Mouse (Mus musculus) retina, embryonic 14.5 days (tissue): Measurements from ENCODE around the gene Sh3bp4.
A peak's percentile ranks its signal among the peaks of the same experiment; 100 is the strongest.

Source experiments
- DNase-seq: peaks from one replicate; pipeline ENCODE4 v3.0.0-alpha.2; 2015; ENCODE audit warnings: low spot score

Sh3bp4 gene

DNA sequence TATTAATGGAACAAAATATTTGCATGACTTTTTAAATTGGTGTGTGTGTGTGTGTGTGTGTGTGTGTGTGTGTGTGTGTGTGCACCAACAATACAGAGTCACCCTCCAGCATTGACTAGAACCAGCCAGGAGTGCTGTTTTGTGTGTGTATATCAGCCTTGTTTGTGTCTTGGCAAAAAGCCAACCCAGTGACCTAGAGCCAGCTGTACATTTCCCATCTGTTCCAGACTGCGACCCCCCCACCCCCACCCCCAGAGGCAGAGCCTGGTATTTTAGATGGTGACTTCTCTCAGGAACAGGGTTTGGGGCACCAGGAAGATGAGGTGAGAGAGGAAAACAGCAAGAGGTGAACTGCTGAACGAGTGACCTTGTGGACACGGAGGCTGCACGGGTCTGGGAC lies 24.2 kb downstream of the Sh3bp4 start:
- DNase-seq: no peak

DNA sequence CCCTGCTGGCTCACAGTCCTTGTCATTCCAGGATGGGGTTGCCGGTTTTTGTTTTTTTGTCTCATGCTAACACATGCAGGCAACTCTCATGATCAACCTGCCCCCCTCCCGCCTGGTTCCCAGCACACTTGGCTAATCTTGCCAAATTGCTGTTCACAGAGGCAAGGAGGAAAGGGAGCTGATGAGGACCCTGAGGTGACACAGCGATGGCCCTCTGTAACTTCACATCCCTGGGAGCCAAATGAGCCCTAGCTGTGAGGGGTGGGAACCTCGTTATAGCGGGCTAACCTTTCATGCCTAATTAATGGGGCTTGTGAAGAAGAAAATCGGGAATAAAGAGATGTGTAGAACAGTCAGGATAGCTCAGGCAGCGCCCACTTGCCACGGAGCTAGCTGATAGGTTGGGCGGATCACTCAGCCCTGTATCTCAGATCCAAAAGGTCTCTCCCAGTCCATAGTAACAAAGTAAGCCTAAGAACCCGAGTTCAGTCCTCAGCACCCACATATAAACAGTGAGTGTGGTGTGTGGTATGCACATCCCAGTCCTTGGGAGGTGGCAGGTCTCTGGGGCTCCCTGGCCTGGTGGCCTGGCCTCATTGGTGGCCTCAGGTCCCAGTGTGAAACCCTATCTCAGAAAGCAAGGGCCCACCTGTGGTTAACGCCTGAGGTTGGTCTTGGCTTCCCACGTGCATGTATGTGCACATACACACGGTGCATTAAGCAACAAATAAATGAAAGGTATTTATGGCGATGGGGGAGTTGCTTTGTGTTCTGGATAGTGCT lies 25.6 kb downstream of the Sh3bp4 start:
- peak; percentile 50 for DNase-seq

DNA sequence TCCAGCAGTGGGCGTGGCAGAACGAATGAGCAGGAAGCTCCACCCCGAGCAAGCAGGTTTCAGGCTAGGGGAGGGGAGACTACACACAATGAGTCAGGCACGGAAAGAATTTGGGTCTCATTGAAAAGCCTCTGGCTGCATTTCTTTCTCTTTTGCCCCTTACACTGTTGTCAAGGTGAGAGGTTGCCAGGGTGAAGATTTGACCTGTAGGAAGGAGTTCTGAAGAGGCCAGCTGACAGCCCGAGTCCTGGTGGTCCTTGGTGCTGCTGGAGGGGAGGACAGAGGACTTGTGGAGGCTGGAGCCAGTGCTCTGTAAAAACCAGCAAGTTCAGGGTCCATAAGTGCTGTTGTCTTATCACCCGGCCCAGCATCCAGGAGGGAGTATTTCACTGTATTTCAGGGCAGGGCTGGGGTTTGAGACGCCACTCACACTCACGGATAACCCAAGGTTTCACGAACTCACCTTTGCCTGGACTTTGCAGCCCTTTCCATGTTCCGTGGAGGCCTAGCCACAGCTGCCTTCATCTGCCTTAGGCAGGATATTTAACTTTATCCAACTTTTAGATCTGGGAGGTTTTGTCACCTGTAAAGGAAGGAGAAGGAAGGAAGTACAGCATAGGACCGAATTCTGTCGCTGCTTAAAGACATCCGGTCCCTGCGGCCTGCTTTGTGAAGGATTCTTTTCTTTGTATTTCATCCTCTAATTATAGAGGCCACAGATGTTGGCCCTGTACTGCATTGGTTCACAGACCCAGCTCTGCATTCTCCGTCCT lies 32.2 kb downstream of the Sh3bp4 start:
- DNase-seq: no peak

GRCm38 (mm10) chr1:89103004-89103263 lies 32.7 kb downstream of the Sh3bp4 start:
- no peak for DNase-seq

- no peak for DNase-seq
Observed at GRCm38 (mm10) chr1:89103505-89103904, 33.3 kb downstream of the Sh3bp4 start.

DNA sequence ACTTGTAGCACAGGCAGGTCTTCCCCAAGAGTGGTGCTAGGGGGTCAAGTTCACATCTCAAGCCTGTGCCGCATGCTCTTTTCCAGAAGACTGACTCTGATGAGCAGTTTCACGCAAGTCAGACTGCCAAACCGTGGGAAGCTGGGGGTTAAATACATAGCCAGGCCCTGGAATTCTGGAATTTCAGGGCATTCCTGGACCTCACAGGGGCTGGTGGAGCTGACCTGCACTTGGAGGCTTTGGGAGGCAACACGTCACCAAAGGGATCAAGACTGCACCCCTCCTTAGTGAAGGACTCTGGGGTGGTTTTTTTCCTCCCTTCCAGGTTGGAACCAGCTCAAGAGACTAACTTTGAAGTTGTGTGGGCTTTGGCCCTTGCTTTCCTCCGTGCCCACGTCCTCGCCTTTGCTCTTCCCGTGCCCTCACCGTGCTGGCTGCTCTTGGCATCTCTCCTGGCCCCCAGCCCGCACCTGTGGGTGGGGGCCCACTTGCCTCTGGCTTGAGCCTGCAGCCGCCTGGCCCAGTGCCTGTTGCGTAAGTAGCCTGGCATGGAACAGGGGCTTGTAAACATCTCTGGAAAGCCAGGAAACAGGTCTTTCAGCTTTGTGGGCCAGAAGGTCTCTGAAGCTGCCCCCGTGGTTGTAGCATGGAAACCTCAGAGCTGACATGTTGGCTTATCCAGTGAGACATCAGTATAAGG lies 34.0 kb downstream of the Sh3bp4 start:
- no peak for DNase-seq

GRCm38 (mm10) chr1:89105891-89106830 lies 35.9 kb downstream of the Sh3bp4 start:
- DNase-seq: no peak

GRCm38 (mm10) chr1:89107466-89107865 lies 37.3 kb downstream of the Sh3bp4 start:
- DNase-seq: no peak

GRCm38 (mm10) chr1:89108340-89108896 lies 38.2 kb downstream of the Sh3bp4 start:
- DNase-seq: no peak

DNA sequence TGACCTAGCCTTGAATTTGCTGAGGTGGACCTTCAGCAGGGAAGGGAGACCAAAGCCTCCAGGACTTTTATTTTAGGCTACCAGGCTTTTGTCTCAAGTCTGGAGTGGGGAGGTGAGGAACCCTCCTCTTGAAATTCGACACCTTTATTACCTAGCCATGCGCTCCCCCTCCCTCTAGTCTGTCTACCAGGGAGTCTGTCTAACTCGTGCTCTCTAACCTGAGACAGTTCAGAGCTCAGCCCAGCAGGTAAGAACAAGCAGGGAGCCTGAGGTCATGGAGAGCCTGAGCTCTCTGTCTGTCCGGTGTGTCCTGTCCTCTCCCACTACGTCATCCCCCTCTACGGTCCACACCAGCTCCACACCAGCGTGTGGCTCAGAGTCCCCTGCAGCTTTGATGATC lies 39.6 kb downstream of the Sh3bp4 start:
- no peak for DNase-seq

GRCm38 (mm10) chr1:89110767-89111534 lies 40.7 kb downstream of the Sh3bp4 start:
- no peak for DNase-seq

DNA sequence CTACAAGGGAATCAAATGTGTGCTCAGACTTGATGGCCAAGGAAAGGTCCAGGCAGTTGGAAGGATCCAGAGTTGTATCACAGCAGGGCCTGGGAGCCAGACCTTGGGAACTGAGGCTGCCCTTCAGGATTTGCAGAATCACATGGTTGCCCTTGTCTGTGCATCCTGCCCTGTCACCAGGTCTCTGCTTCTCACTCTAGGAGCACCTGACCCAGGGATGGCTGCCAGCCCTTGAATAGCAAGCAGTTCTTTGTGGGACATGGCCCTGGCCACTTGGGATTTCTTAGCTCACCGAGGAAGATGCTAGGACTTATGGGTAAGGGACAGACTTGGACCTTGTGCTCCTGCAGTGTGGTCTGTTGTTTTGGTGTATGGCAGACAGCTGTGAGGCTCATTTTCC lies 42.3 kb downstream of the Sh3bp4 start:
- no peak for DNase-seq

DNA sequence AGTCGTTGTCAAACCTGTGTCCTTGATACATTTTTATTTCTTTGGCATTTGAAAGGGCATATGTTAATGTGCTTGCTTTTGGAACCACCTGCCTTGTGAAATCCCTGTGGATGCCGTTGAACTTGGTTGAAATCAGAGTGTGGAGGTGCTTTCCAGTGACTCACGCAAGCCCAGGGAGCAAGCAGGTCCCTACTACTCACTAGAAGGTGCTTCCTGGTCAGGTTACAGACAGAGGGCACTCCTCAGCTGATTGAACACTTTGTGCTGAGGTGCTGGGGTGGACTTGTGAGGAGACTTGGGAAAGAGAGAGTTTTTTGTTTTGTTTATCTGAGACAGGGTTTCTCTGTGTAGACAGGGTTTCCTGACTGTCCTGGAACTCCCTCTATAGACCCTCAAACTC lies 43.5 kb downstream of the Sh3bp4 start:
- DNase-seq: no peak

DNA sequence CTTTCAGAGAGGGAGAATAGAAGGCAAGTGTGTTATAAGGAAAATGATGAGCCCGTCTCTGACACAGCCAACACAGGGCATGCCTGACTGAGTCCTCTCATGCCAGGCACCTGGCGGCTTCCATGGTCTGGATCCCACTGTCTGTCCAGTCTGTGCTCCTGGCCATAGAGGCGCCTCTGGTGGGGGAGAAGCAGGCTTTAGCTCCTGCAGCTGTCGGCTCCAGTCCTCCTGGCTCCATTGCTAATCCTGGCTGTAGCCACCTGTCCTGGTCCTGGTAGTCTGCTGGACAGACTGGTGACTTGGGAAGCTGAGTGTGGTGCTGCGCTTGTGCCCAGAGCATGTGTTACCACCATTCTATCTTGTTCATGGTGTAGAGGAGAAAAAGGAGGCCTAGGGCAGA lies 46.8 kb downstream of the Sh3bp4 start:
- peak; percentile 31 for DNase-seq

DNA sequence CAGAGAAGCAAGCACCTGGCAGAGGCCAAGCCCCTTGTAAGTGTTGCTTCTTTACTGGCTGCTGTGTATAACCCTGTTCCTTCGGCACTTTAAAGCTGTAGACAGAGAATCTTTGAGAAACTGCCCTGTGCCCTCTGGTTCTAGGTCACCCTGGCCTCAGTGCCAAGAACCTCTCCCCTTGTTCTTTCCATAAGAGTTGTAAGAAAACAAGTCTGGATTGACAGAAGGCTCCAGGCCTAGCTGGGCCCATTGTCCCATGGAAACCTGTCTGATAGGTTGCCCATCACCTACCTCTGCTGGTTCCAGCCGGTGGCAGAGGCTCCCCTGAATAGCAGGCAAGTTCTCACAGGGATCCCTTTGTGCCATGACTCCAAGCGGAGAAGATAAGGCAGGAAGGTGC lies 47.9 kb downstream of the Sh3bp4 start:
- DNase-seq: no peak

GRCm38 (mm10) chr1:89118836-89119235 lies 48.6 kb downstream of the Sh3bp4 start:
- no peak for DNase-seq

DNA sequence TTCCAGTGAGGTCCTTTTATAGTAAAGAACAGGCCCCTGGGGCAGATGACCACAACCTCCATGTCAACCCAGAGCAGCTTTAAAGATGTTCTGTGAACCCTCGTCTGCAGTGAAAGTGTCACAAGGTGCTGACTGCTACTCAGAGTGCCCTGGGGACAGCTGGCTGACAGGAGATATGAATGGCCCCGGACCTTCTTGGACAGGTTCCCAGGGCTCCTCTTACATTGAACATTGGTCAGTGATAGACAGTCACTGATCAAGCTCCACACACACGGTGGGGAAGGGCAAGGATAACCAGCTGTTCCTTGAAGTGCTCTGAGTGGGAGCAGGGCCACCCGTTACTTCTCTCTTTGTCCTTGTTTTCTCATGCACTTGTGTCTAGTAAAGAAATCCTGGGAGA lies 50.1 kb downstream of the Sh3bp4 start:
- no peak for DNase-seq

DNA sequence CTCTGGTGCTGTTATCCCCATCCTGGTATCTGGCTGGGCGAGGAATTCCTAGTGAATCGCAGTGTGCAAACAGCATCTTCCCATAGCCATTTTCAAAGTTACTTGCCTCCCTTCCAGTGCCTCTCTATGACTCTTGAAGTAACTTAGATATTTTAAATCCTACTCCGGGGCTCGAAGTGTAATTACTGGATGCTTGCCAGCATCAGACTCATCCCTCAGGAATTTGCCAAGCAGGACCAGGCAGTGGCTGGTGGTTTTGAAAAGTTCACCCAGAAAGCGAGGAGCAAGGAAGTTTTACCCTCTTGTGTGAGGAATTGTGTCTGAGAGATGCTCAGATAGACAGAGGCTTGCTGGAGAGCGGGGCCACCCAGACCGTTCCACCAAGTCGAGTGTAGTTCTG lies 51.3 kb downstream of the Sh3bp4 start:
- DNase-seq: no peak

GRCm38 (mm10) chr1:89122376-89122775 lies 52.2 kb downstream of the Sh3bp4 start:
- no peak for DNase-seq

- no peak for DNase-seq
Observed at GRCm38 (mm10) chr1:89124076-89124475, 53.9 kb downstream of the Sh3bp4 start.

DNA sequence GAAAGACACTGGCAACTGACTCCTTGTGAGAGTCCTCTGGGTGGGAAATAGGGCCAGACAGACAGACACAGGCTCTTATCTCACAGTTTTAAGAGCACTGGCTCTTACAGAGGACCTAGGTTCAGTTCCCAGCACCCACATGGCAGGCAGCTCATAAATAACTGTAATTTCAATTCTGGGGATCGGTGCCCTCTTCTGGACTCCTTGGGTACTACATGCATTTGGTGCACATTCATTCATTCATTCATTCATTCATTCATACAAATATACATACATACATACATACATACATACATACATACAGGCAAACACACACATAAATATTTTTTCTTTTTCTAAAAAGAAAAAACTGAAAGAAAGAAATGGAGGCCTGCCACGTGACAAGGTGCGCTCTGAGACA lies 56.9 kb downstream of the Sh3bp4 start:
- DNase-seq: no peak
